Mouse (Mus musculus) neural tube, embryonic 13.5 days (tissue): ENCODE results near the gene Ccdc8. TPM values are rescaled to one million over a fixed set of nuclear protein-coding genes. Genes with fewer than 3 reads are reported as not detected.

ENCODE experiments used
- ATAC-seq: fragments of 200-750 bp; cut with Nextera tagmentation; 2 replicates; pipeline ENCODE4 v1.8.0; 2017; ENCODE audit warnings: low read depth, mild to moderate bottlenecking, moderate TSS enrichment, moderate library complexity
- H3K27ac ChIP-seq: fragments of 300-500 bp; sonication (generic); replicated peaks from 2 replicates; pipeline ENCODE4 v1.5.1; 2015; ENCODE audit warnings: moderate library complexity, mild to moderate bottlenecking, inconsistent platforms
- H3K27me3 ChIP-seq: fragments of 300-500 bp; sonication (generic); 2 replicates; pipeline ENCODE4 v1.6.1; 2015; ENCODE audit warnings: mild to moderate bottlenecking, inconsistent platforms
- H3K36me3 ChIP-seq: fragments of 300-500 bp; sonication (generic); 2 replicates; pipeline ENCODE4 v1.6.1; 2015; ENCODE audit warnings: mild to moderate bottlenecking, inconsistent platforms
- H3K4me1 ChIP-seq: fragments of 300-500 bp; sonication (generic); replicated peaks from 2 replicates; pipeline ENCODE4 v1.6.1; 2015; ENCODE audit warnings: inconsistent platforms
- H3K4me2 ChIP-seq: fragments of 300-500 bp; sonication (generic); 2 replicates; pipeline ENCODE4 v1.6.1; 2015; ENCODE audit warnings: inconsistent platforms, mild to moderate bottlenecking, moderate library complexity
- H3K4me3 ChIP-seq: fragments of 300-500 bp; sonication (generic); 2 replicates; pipeline ENCODE4 v1.5.1; 2015; ENCODE audit warnings: mild to moderate bottlenecking, inconsistent platforms
- H3K9ac ChIP-seq: fragments of 300-500 bp; sonication (generic); 2 replicates; pipeline ENCODE4 v1.6.1; 2015; ENCODE audit warnings: moderate library complexity, mild to moderate bottlenecking, inconsistent platforms
- H3K9me3 ChIP-seq: fragments of 300-500 bp; sonication (generic); 2 replicates; pipeline ENCODE4 v1.6.1; 2016; ENCODE audit warnings: inconsistent platforms
- WGBS: fragments of 180-500 bp; shearing (Covaris S2); methylation state at CpG from one replicate; pipeline ENCODE4 v1.1.7; 2015; 5-methylcytosine and 5-hydroxymethylcytosine counted together
- polyA plus RNA-seq: library from polyadenylated mRNA; unstranded; fragments of >200 nt; fragmentation: Nextera tagmentation; extraction: Ambion mirVana; gene quantifications from 2 replicates; pipeline ENCODE4 v1.2.1, GENCODE M21; 2015

The Ccdc8 gene
- polyA plus RNA-seq, 1 experiment from 2014 or later, result 6.6 TPM

- H3K9me3 ChIP-seq, result no peaks in the 10 kb centered on the region
- H3K27ac ChIP-seq, result peak overlapping the region; percentile 82
- ATAC-seq, result peak; percentile 37; the same call in 1 of the 2 replicates
- H3K4me3 ChIP-seq, result 0 out of 2 replicates have a peak overlapping the region, but pooled peaks have one; percentile 17
- H3K9ac ChIP-seq, result peak overlapping the region; percentile 60
- 3% methylated on average over 12 of the region's 12 CpGs for WGBS
- H3K4me1 ChIP-seq, result peaks cover 44% of the 10 kb centered on the region
- H3K4me2 ChIP-seq, result peak overlapping the region; percentile 46
- no peaks in the 10 kb centered on the region for H3K36me3 ChIP-seq
- no peaks in the 10 kb centered on the region for H3K27me3 ChIP-seq
Measured at GRCm38 (mm10) chr7:16980348-16980747, 12.2 kb upstream of the Ccdc8 start.

DNA sequence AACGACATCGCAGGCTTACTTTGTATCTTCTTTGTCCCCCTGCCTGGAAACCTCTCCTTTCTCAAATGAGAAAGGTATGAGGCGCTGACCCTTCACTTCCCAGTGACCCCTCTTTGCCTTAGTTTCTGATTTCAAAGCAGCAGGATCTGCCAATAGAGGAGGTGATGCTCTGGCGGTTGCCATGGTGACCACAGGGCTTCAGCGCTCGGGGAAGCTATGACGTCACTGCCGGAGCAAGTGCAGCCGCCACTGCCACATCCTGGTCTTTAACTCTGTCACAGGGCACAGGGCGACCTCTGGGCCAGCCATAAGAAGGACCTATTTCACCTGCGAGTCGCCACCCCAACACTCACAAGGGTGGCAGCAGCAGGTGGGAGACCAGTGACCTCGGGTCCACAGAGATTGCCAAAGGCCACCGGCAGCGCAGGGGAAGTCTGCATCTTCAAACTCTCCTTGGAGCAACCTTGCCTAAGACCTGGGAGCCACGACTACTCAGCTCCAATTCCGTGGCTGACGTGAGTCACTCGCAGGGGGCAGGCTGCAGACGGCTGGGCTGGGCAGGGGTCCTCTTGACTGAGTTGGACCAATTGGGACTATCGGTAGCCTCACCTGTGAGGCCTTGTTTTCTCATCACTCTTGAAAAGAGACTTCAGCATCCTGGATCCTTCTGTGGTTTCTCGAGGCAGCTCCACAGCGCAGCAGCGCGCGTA lies 9.5 kb upstream of the Ccdc8 start, which contains the start of gene Gm42372:
Gene Gm42372 (plus strand): TSS at position 228 of the 710 bp plus-strand sequence.
- Histone ChIP-seq H3K9me3 (no peaks in the 10 kb centered on the region), H3K36me3 (no peaks in the 10 kb centered on the region), H3K27ac (peak within 1 kb of the TSS; percentile 79), H3K9ac (peak within 1 kb of the TSS; percentile 74), H3K27me3 (no peaks in the 10 kb centered on the region), H3K4me3 (peak within 1 kb of the TSS; percentile 48), H3K4me1 (peaks cover 64% of the 10 kb centered on the region), H3K4me2 (peak within 1 kb of the TSS; percentile 77)
- 21% methylated on average over 26 of the region's 26 CpGs for WGBS
- ATAC-seq, result peak; percentile 68

GRCm38 (mm10) chr7:16987541-16988149 lies 4.9 kb upstream of the Ccdc8 start:
- no peaks in the 10 kb centered on the region for H3K27me3 ChIP-seq
- WGBS, result 30% methylated on average over 7 of the region's 7 CpGs
- H3K36me3 ChIP-seq, result no peaks in the 10 kb centered on the region
- peak overlapping the region; percentile 26 for H3K4me2 ChIP-seq
- peak; percentile 32; the same call in 1 of the 2 replicates for ATAC-seq
- H3K9ac ChIP-seq, result peak overlapping the region; percentile 57
- H3K27ac ChIP-seq, result peak overlapping the region; percentile 84
- no peak overlapping the region for H3K4me3 ChIP-seq
- H3K4me1 ChIP-seq, result peaks cover 75% of the 10 kb centered on the region
- H3K9me3 ChIP-seq, result no peaks in the 10 kb centered on the region

GRCm38 (mm10) chr7:16988405-16988804 lies 4.1 kb upstream of the Ccdc8 start:
- Histone ChIP-seq H3K4me2 (no peak overlapping the region), H3K36me3 (no peaks in the 10 kb centered on the region), H3K9ac (no peak overlapping the region), H3K4me1 (peaks cover 68% of the 10 kb centered on the region), H3K27me3 (no peaks in the 10 kb centered on the region), H3K27ac (peak overlapping the region; percentile 84), H3K4me3 (no peak overlapping the region), H3K9me3 (no peaks in the 10 kb centered on the region)
- WGBS, result 38% methylated on average over 3 of the region's 3 CpGs
- no peak for ATAC-seq

GRCm38 (mm10) chr7:16990006-16990744 lies 2.3 kb upstream of the Ccdc8 start:
- Histone ChIP-seq H3K4me3 (no peak overlapping the region), H3K9ac (peak overlapping the region; percentile 23; the same call in 1 of the 2 replicates), H3K36me3 (no peaks in the 10 kb centered on the region), H3K27ac (peak overlapping the region; percentile 68), H3K4me2 (no peak overlapping the region), H3K9me3 (no peaks in the 10 kb centered on the region), H3K4me1 (peaks cover 69% of the 10 kb centered on the region), H3K27me3 (no peaks in the 10 kb centered on the region)
- no peak for ATAC-seq
- WGBS, result 37% methylated on average over 15 of the region's 15 CpGs

DNA sequence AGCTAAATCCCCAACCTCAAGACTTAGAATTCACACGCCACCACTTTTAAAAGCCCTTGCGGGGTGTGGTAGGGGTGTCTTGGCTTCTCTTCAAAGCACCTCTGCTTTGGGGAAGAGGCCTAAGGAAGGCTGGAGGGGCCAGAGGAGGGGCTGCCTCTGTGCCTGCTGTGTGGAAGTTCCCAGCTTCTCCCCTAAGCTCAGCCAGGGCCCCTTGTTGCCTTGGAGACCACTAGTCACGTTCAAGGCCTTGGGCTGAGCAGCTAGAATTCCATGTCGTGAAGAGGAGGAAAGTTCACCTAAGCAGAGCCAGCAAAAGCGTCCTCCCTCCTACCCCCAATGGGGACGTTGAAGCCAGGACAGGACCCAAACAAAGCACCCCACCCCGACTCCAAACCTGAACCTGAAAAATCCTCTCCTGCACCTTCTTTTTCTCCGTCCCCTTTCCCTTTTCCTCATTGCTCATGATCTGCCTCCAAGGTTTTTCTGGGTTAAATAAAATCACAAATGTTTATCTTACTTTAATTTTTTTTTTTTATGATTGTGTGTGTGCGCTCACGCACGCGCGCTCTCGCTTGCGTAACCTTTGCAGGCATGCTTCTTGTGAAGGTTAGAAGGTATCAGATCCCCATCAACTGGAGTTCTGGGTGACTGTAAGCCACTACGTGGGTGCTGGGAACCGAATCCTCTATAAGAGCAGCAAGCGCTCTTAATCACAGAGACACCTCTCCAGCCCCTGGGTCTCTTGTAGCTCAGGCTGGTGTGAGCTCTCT lies 642 bp upstream of the Ccdc8 start:
- H3K27ac ChIP-seq, result peak overlapping the region; percentile 54
- H3K27me3 ChIP-seq, result no peaks in the 10 kb centered on the region
- H3K9ac ChIP-seq, result no peak overlapping the region
- peaks cover 71% of the 10 kb centered on the region for H3K4me1 ChIP-seq
- H3K4me3 ChIP-seq, result no peak overlapping the region
- ATAC-seq, result peak; percentile 66
- H3K36me3 ChIP-seq, result no peaks in the 10 kb centered on the region
- H3K9me3 ChIP-seq, result no peaks in the 10 kb centered on the region
- 57% methylated on average over 18 of the region's 18 CpGs for WGBS
- 0 out of 2 replicates have a peak overlapping the region, but pooled peaks have one; percentile 1 for H3K4me2 ChIP-seq

DNA sequence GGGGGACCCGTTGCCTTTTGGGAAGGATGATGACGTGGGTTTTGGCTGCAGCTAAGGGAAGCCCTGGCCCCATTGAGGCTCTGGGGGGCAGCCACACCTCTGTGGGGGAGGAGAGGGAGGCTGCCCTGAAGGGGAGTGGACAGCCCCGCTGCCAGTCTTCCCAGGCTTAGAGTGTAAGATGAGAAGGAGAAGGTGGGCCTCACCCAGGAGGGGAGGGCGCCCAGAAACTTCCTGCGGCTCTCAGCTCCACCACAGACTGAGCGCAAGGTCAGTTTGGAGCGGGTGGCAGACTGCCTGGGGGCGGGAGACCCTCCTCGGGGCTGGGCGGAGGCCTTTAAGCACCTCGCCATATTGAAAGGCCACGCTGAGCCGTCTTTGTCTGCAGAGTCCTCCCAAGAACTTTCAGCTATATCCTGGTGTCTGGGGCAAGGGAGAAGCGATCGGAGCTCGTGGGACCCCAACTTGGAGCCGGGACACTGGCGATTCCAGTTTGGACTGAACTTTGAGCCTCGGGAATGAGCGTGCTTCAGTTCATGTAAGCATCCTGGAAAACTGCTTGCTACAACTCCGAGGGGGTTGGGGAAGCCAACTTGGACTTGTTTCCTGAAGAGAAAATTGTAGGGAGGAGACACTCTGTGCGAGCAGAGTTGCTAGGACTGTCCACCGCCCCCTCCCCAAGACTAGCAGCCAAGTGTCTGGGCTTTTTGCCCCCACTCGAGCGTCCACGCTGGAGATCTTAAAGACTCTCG lies 1.3 kb downstream of the Ccdc8 start:
- Histone ChIP-seq H3K4me1 (peaks cover 62% of the 10 kb centered on the region), H3K9me3 (no peaks in the 10 kb centered on the region), H3K27ac (peak overlapping the region; percentile 15), H3K4me3 (peak overlapping the region; percentile 43), H3K9ac (peak overlapping the region; percentile 68), H3K27me3 (no peaks in the 10 kb centered on the region), H3K36me3 (no peaks in the 10 kb centered on the region), H3K4me2 (peak overlapping the region; percentile 53)
- 6% methylated on average over 27 of the region's 27 CpGs for WGBS
- ATAC-seq, result peak; percentile 73

- no peaks in the 10 kb centered on the region for H3K36me3 ChIP-seq
- peak overlapping the region; percentile 68 for H3K9ac ChIP-seq
- peak overlapping the region; percentile 43 for H3K4me3 ChIP-seq
- 12% methylated on average over 20 of the region's 20 CpGs for WGBS
- peaks cover 62% of the 10 kb centered on the region for H3K4me1 ChIP-seq
- no peak for ATAC-seq
- H3K9me3 ChIP-seq, result no peaks in the 10 kb centered on the region
- H3K27ac ChIP-seq, result peak overlapping the region; percentile 15; the same call in 1 of the 2 replicates
- H3K4me2 ChIP-seq, result peak overlapping the region; percentile 53
- H3K27me3 ChIP-seq, result no peaks in the 10 kb centered on the region
Measured at GRCm38 (mm10) chr7:16994400-16994799, 1.9 kb downstream of the Ccdc8 start.

DNA sequence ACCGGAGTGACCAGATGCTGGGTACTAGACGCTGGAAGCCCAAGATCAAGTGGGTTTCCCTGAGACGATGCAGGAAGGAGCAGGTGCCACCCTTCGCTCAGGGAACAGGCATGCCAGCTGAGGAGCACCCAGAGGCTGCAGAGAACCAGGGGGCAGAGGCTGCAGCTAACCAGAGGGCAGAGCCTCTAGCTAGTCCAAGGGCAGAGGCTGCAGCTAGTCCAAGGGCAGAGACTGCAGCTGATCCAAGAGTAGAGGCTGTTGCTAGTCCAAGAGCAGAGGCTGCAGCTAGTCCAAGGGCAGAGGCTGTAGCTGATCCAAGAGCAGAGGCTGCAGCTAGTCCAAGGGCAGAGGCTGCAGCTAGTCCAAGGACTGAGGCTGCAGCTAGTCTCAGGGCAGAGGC lies 2.8 kb downstream of the Ccdc8 start:
- Histone ChIP-seq H3K4me3 (peak overlapping the region; percentile 43), H3K9me3 (no peaks in the 10 kb centered on the region), H3K4me2 (peak overlapping the region; percentile 53), H3K36me3 (no peaks in the 10 kb centered on the region), H3K27ac (no peak overlapping the region), H3K9ac (peak overlapping the region; percentile 68), H3K4me1 (peaks cover 55% of the 10 kb centered on the region), H3K27me3 (no peaks in the 10 kb centered on the region)
- WGBS, result 90% methylated on average over 4 of the region's 4 CpGs
- ATAC-seq, result no peak

DNA sequence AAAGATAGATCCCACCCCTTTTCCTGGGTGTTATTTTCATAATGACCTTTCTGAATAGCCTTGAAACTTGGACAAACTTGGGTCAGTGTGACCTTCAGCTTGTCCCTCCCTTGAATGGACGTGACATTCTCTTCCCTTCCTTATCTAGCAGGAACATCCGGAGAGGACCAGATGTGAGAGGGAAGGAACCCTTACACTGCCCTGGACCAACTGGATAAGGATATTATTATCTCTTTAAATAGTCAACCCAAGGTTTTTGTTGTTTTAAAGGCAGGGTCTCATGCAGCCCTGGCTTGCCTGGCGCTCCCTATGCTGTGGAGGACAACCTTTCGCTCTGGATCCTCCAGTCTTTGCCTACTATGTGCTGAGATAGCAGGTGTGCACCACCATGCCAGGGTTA lies 6.7 kb downstream of the Ccdc8 start:
- no peaks in the 10 kb centered on the region for H3K9me3 ChIP-seq
- H3K27me3 ChIP-seq, result no peaks in the 10 kb centered on the region
- 65% methylated on average over 4 of the region's 4 CpGs for WGBS
- no peak overlapping the region for H3K4me2 ChIP-seq
- H3K4me3 ChIP-seq, result no peak overlapping the region
- no peak for ATAC-seq
- peaks cover 9% of the 10 kb centered on the region for H3K36me3 ChIP-seq
- H3K4me1 ChIP-seq, result peaks cover 30% of the 10 kb centered on the region
- H3K27ac ChIP-seq, result no peak overlapping the region
- H3K9ac ChIP-seq, result no peak overlapping the region

GRCm38 (mm10) chr7:16999650-17000049 lies 7.1 kb downstream of the Ccdc8 start:
- H3K27me3 ChIP-seq, result no peaks in the 10 kb centered on the region
- WGBS, result 28% methylated on average over 4 of the region's 4 CpGs
- peaks cover 13% of the 10 kb centered on the region for H3K36me3 ChIP-seq
- H3K9me3 ChIP-seq, result no peaks in the 10 kb centered on the region
- peaks cover 26% of the 10 kb centered on the region for H3K4me1 ChIP-seq
- H3K9ac ChIP-seq, result no peak overlapping the region
- H3K27ac ChIP-seq, result no peak overlapping the region
- no peak overlapping the region for H3K4me3 ChIP-seq
- H3K4me2 ChIP-seq, result no peak overlapping the region
- 0 out of 2 replicates have a peak, but pooled peaks have one; percentile 15 for ATAC-seq
